Mouse (Mus musculus): ENCODE measurements around the gene Tlr5. TPM values are rescaled to one million over a fixed set of nuclear protein-coding genes. Genes with fewer than 3 reads are reported as not detected.

The Tlr5 gene
- total RNA-seq, 2 experiments from 2014 or later: 1.8 to 6.2 TPM

DNA sequence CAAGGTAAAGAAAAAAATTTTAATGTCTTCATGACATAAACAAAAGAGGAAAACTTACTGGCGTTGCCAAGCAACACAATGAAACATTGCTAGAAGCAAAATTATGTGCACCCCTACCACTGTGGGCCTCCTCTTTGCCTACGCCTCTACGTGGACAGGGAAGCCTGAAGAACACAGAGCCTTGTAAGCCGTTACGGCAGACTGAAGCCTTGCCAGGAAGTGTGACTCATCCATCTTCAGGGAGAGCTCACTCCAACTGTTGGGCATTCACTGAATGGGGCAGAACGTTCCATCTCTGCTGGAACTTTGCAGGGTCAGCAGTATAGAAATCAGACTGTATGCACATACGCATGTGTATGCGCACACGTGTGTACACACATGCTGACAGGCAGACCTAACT is 3.3 kb upstream of the Tlr5 start:
- intact Hi-C loops (cut with DNase I): no loop called here
- peak; percentile 41 to 53 for DNase-seq

DNA sequence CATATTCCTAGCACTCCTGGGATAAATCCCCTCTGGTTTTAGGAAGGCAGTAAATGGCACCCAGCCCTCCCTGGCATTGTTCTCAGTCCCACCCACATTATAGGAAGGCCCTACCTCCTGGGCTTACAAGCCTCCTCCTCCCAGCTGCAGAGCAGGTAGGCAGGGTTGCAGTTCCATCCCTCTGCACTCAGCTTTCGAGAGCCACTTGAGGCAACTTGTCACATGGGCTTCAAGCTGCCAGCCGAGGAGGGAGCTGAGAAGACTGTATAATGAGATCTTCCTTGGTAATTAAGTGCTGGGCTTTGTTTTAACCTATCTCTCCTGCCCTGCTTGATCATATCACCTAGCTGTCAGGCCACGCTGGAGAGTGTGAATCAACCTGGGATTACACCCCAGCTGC is 1.4 kb upstream of the Tlr5 start:
- no peak for DNase-seq
- intact Hi-C loops (cut with DNase I): no loop called here

GRCm38 (mm10) chr1:182953667-182954066 is 921 bp upstream of the Tlr5 start:
- DNase-seq: no peak
- intact Hi-C loops (cut with DNase I): no loop called here

GRCm38 (mm10) chr1:182955047-182955620 is 546 bp downstream of the Tlr5 start:
- DNase-seq: no peak
- intact Hi-C loops (cut with DNase I): no loop called here

DNA sequence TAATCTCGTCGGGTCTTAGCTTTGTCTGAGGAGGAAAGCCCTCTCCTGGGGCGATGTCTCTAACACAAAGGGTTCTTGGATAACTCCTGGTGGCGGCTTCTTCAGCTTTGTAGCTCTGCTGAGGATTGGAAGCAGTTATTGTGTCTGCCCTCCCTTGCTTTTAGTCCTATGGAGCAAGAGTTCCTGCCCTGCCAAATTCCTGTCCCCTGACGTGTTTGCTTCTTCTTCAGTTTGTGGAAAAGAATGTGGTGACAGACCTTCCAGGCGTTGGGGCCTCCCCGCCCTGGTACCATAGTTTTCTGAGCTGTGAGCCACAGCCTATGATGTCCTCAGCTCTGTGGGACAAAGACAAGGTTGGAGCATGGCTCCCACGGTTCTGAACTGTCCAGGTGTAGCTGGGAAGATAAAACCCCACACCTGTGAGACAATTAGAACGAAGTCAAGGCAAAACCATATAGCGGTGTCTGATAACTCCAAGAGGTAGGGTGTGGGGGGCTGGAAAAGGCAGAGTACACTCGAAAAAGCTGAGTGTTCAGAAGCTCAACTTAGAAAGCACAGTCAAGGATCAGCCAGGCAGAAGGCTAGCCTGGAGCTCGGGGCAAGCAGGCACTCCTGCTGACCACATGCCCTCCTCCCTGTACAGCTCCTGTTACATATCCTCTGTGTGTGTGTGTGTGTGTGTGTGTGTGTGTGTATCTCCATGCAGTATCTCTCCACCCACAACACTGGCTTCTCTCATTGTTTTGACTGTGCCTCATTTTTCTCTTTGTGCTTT is 1.8 kb downstream of the Tlr5 start:
- intact Hi-C loops (cut with DNase I): no loop called here
- DNase-seq: peak in 1 of 2 experiments; percentile 16

- intact Hi-C loops (cut with DNase I): no loop called here
- no peak for DNase-seq
Measured at GRCm38 (mm10) chr1:182957001-182957757, 2.6 kb downstream of the Tlr5 start.

DNA sequence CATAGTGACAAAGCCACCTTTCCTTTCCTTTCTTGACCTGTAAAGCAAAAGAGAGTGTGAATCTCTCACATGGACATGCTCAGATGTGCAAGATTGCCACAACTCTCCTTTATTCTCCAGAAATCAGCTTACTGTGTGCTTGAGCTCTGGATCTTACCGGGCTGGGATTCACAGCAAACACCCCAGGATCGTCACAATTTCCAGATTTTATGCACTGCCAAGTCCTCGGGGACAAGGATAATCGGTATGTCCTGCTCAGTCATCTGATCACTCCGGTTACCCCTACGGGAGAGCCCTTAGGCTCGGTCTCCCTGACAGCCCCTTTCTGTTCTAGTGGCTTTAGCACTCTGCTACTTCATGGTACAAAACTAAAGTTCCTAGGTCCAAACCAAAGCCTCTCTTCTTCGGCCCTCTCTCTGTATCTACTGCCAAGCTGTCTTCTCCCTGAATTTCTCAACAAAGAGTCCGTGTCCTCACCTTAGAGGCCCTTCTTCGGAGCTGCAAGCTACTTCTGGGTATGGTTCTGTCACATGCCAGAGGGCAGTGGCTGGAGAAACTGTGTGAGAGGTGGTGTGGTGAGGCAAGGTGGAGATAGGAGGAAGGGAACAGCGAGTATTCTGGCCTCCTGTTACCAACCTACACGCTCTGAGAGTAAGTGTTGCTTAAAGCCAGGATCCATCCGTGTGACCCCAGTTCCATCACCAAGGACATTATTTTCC is 3.4 kb downstream of the Tlr5 start:
- no peak for DNase-seq
- intact Hi-C loops (cut with DNase I): no loop called here

DNA sequence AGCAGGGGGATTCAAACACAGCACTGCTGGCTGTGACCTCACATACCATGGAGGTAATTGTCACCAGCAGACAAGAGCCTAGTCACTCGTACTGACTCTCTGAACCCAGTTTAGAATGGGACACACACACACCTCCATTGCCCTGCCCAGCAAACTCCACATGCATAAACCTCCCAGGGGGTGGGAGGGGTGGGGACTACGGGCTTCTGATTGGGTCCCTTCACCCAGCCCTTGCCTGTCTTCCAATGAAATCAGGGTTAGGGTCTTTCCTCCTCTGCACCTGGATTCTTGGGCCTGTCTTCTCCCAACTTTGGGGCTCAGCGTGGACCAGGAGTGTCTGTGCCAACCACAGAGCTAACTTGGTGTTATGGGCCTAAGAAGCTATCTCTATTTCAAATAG is 4.2 kb downstream of the Tlr5 start:
- no peak for DNase-seq
- intact Hi-C loops (cut with DNase I): no loop called here

DNA sequence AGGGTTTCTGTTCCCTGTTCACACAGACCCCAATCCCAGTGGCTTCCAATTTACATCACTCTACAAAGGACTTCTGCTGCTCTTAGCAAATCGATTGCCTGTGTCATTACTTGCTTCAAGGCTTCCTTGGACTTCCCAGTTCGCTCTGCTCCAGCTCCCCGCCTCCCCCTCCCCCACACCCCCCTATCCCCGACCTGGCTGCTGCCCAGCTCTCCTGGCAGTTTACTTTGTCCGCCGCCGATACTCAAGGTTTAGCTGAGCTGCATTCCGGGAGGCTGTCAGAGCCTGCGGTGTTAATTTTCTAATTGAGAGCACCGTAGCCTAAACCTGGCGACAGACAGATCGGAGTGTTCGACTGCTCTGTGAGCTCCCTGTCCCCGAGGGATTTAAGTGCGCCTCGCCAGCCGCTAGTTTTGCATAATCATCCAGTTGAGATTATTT is 4.7 kb downstream of the Tlr5 start:
- DNase-seq: peak in 1 of 2 experiments; percentile 36
- intact Hi-C loops (cut with DNase I): no loop called here

- intact Hi-C loops (cut with DNase I): loop anchor here (2.0 to 5.0 kb wide), 2 partner anchors 53 to 403 kb away; no protein-coding TSS in a partner anchor
- DNase-seq: peak; percentile 77 to 81
Measured at GRCm38 (mm10) chr1:182959811-182960455, 5.3 kb downstream of the Tlr5 start.

GRCm38 (mm10) chr1:182961076-182961475 is 6.5 kb downstream of the Tlr5 start:
- no peak for DNase-seq
- intact Hi-C loops (cut with DNase I): loop anchor here (1.0 to 5.0 kb wide), 3 partner anchors 54 to 404 kb away; no protein-coding TSS in a partner anchor

- DNase-seq: no peak
- intact Hi-C loops (cut with DNase I): loop anchor here (5.0 kb wide), 1 partner anchor 406 kb away; no protein-coding TSS in a partner anchor
Measured at GRCm38 (mm10) chr1:182963329-182963728, 8.7 kb downstream of the Tlr5 start.

GRCm38 (mm10) chr1:182964855-182965466 is 10.4 kb downstream of the Tlr5 start:
- intact Hi-C loops (cut with DNase I): loop anchor here (5.0 kb wide), 1 partner anchor 408 kb away; no protein-coding TSS in a partner anchor
- no peak for DNase-seq

DNA sequence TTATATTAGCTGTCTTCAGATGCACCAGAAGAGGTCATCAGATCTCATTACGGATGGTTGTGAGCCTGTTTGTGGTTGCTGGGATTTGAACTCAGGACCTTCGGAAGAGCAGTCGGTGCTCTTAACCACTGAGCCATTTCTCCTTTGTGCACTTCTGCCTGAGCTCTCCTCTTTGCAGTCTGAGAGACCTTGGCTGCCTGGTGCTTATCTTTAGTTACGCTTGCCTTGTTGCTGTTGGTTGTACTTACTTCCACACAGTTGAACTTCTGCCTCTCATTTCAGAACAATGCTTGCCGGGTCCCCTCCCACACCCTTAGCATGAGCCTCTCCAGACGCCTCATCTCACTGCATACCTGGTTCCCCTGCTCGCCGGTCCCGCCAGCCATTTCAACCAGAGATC is 14.1 kb downstream of the Tlr5 start:
- intact Hi-C loops (cut with DNase I): no loop called here
- no peak for DNase-seq

DNA sequence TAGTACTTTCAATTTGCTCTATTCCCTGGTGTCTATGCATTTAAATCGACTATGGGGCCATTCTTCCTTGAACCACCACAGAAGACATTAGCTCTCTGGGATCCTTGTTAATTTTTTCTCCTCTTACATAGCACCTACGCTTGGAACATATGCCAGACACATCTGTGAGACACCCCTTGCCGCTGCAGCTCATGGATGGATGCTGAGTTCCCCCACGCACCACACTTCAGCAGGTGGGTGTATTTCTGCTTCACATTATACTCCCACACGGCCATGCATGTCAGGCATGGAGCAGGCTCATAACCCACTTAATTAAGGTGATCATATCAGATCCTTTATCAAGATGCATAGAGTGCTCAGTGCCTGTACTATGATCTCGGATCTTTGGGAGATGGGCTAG is 17.7 kb downstream of the Tlr5 start:
- no peak for DNase-seq
- intact Hi-C loops (cut with DNase I): no loop called here

- intact Hi-C loops (cut with DNase I): no loop called here
- DNase-seq: no peak
Measured at GRCm38 (mm10) chr1:182974826-182975225, 20.2 kb downstream of the Tlr5 start.

GRCm38 (mm10) chr1:182980702-182981101 is 26.1 kb downstream of the Tlr5 start:
- no peak for DNase-seq
- intact Hi-C loops (cut with DNase I): no loop called here

DNA sequence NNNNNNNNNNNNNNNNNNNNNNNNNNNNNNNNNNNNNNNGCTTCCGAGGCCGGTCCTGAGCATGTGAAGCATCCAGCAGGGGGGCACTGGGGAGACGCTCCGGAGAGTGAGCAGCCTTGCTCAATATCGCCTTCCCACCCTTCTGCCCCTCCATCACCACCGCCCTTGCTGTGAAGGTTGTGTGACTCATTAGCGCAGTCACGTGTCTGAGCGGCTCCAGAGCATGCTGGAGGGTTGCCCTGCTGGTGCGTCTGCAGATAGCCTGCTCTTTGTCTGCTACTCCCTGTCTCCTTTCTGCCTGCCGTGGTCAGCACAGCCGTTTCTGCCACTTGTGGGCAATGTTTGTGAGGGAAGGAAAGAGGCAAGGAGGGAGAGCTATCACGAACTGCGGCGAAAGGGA is 28.4 kb downstream of the Tlr5 start:
- intact Hi-C loops (cut with DNase I): no loop called here
- DNase-seq: peak; percentile 75 to 86

GRCm38 (mm10) chr1:182983496-182984127 is 29.0 kb downstream of the Tlr5 start:
- no peak for DNase-seq
- intact Hi-C loops (cut with DNase I): no loop called here
